Mouse (Mus musculus) c-Kit-positive CD71-negative TER-119-negative erythroid progenitor cells, embryonic 14.5 days (primary cell): ENCODE measurements around the gene Gdnf.

Experiments used
- DNase-seq: peaks from one replicate; pipeline ENCODE4 v3.0.0-alpha.2; 2013; ENCODE audit warnings: low read depth

The Gdnf gene

DNA sequence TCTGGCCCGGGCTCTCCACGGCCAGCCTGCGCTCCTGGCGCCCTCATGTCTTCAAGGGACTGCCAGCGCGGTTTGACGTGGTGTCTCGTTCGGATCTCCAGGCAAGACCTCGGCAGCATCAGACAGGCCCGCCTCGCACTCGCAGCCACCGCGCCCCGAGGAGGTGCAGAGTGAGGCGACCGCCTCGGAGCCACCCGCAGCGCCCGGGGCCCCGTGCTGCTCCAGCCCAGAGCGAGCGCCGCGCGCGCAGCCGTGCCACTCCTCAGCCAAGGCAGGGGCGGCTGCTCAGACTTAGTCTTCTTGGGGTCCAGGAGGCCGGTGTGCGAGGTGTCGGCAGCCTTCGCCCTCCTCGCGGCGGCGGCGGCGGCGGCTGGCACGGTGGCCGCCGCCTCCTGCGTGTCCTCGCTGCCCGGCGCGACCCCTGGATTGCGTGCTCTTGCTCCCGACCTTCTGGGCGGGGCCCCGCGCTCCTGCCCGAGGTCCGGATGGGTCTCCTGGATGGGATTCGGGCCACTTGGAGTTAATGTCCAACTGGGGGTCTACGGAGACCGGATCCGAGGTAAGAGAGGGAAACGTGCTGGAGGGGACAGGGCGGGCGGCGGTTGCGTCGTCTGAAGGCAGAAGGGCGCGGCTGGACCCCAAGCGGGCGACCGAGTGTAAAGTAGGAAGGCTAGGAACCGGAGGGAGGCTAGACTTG, at the start of gene Gdnf:
TSS of gene Gdnf (plus strand) at position 291 of the 697 bp plus-strand sequence.
- DNase-seq: no peak

DNA sequence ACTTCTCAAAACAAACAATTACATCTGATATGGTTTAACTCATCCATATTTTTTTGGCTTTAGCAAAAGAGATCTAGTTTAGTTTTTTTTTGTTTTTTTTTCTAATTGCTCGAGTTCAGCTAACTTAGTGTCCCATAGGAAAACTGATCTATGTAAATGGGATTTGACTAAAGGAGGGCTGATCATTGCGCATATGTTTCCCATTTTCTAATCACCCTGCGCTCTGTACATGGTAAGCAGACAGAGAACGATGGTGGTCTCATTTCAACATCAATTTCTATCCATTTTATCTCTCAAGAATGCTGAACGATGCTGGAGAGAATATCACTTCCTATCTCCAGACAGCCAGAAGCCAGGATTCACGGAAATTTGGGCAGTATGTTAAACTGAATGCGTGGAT, 43.5 kb upstream of the Gdnf start:
- DNase-seq: no peak

DNA sequence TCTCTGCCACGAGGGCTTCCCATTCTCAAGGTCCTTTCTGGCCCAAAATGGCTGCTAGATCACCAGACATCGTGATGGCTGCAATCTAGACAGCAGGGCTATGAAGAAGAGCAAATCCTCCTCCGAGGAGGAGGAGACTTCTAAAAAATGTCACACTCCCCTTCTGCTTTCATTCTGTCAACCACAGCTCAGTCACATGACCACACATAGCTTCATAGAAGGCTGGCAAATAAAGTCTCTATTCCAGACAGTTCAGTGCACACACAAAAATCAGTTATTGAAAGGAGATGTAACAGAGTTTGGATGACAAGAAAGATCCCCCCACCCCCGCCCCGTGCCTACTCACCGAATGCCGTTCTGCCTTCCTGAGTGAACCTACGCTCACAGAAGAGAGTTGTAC, 37.7 kb upstream of the Gdnf start:
- no peak for DNase-seq

DNA sequence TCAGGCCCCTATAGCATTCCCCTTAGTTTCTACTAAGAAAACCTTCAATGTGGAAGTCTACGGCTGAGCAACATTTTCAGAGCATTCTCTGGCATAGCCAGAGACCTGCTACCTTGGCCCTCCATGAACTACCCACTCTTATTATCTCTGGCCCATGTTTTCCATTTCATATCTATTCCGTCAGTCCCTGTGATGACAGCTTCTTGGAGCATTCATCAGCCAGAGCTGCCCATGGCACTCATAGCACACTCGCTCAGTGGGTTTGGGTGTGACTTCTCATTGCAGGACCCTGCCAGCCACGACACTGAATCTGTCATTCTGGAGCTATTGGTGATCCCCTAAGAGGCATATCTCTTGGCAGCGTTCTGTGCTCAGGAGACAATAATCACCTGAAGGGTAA, 29.1 kb upstream of the Gdnf start:
- no peak for DNase-seq

DNA sequence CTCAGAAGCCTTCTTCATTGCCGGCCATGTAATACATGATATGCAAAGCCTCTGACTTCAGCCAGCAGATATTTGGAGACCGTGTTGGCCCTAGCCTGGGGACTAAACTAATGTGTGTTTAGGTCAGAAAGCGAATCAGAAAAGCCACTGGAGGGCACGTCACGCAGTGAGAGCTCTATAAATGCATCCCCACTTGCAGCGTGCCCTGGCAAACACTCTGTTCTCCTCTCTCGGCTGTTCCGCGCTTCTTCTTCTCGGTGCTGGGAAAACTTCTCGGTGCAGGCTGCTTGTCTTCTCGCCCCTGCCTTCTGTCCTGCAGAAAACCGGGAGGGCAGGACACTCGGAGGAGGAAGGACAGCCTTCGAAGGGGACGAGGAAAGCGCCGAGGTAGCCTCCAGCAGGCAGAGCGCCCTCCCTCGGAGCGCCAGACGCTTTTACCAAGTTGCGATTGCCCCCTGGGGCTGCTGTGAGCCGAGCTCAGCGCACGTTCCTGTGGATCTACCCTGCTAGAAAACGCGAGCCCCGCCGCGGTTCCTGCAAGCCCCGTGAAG, 730 bp upstream of the Gdnf start:
- DNase-seq: no peak

DNA sequence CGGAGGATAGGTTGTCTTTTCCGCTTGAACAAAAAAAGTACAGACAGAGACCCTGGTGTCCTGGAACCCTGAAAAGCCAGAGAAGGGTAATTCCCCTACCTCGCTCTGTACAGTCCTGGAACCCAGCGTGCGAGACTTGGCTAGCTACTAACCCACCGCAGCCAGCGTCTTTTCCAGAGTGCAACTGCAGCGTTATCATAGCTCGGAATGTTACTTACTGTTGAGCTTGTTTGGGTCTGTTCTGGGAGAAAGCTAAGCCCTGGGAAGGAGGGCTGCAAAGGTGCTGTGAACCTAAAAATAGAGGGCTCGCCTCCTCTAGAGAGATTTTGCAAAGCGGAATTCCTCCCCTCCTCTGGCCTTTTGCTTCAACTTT, 593 bp downstream of the Gdnf start:
- DNase-seq: no peak

DNA sequence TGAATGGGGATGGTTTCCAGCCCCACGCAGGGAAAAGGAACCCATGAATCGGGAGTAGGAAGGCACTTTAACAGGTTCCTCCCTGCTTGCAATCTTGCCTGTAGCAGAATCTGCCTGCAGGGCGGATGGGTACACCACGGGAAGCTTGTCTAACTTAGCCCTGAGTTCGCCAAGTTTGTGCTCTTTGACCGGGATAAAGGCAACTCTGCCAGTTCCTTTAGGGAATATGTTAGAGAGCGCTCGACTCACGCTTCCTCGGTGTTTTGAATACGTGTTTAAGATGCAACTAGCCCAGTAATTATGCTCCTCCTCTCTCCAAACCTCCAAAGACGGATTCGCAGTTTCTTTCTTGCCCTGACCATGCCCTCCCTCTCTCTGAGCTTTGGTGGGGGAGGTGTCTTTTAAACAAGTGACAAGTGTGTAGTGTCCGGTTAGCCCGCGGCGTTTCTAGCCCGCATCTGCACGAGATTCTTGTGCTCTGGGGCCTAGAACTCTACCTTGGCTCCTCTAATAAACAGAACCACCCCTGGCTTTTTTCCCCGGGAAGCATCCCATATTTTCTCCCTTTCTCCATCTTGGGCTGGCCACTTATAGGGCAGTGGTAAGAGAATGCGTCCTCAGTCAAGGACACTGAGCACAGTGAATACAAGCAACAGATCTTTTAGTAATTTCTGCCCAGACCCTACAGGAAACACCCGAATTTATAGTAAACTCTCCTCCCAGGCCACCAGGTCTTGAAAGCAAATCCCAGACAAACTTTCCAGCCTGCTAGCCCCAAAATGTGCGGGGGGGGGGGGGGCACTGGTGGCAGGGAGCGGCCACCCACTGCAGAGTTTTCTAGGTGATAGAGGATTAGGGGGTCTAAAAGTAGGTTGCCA, 1.4 kb downstream of the Gdnf start:
- DNase-seq: no peak

DNA sequence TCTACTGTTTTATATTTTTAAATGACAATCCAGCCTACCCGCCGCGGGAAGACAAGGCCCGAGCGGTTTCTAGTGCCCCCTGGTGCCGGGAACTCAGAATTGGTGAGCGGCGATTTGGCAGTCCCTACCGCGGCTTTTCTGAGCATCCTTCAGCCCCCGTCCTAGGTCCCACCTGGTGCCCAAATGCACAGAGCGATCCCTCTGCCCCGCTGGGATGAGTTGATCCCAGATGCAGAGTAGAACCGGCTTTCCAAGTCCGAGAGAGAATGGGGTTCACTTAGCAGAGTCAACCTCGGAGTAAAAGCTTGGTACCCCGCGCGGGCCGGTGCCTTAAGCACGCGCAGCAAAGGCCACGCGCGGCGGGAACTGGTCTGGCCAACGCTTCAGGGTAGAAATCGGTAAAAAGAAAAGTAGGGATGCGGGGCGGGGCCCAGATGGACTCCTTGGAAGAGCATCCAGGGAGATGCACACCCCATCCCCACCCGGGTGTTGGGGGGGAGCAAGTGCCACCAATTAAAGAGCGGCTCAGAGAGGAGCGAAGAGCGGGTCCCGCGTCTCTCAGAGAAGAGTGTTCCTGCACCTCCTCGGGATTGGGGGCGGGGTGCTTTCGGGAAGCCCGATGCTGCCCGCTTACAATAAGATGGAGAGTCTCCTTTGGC, 2.4 kb downstream of the Gdnf start:
- DNase-seq: peak; percentile 25

DNA sequence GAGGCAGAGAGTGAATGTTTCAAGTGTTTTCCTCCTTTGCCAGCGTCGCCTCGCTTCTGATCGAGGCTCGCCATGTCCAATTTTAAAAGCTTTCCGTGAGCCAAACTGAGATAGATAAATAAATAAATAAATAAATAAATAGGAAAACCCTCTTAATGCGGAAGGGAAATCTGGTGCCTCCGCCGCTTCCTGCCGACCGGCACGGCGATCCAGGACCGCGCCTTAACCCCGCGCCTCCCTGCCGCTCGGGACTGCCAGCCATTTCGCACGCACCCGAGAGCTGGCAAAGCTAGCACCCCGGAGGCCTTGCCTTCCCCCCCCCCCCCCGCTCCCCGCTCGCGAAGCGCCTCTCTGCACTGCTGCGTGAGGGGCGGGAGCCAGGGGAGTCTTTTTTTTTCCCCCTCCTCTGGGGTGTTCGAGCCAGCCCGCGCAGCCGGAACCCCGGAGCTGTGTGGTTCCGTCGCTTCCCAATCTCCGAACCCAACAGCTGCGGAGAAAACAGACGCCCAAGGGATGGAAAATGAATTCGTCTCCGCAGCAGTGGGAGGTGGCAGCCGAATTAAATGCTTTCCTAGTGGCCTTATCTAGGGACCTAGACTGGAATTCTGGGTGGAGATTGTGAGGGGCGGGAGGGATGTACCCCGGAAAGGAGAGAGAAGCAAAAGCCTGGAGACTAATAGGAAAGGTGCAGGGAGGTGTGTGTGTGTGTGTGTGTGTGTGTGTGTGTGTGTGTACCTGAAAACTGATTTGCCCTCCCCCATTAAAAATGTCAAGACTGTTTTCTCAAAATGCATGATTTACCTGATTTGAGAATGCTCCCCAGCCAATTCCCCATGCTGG, 3.1 kb downstream of the Gdnf start:
- no peak for DNase-seq

DNA sequence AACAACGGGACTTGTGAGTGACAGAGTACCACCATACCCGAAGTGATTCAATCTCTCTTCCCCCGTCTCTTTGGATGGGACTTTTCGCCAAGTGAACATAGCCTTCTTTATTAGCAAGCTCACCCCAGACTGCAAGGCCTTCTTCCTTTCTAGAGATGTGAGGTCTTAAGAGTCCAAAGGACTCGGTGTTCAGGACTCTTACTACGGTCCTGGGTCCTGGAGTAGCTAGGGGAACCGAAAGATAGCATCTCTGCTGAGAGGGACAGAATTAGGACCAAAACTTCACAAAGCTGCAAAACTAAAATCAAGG, 3.7 kb downstream of the Gdnf start:
- DNase-seq: no peak

DNA sequence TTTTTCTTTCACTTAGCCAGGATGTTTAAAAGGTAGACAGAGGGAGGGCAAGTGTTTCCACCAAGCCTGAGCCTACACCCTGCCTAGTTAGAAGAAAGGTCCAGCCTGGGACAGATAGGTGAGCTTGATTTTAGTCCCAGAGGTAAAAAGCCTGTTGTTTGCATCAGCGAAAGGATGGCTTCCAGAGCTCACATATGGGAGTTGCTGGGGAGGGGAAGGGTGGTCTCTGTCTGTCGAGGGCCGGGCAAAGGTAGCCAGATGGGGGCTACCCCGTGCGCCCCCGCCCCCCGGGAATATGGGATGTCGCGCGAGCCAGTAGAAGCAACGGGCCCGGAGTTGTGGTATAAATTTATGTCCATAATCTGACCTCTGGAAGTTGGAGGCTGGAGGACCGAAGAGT, 4.3 kb downstream of the Gdnf start:
- no peak for DNase-seq

DNA sequence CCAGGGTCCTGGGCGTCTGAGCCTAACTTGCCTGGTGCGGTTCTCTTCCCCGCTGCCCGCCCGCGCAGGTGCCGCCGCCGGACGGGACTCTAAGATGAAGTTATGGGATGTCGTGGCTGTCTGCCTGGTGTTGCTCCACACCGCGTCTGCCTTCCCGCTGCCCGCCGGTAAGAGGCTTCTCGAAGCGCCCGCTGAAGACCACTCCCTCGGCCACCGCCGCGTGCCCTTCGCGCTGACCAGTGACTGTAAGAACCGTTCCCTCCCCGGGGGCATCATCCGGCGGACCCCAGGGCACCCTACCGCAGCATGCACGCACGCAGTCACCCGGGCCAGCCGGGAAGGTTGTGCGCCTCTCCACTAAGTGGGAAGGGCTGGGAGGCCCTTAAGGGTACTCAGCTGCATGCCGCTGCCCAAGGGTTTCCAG, 4.9 kb downstream of the Gdnf start:
- no peak for DNase-seq

DNA sequence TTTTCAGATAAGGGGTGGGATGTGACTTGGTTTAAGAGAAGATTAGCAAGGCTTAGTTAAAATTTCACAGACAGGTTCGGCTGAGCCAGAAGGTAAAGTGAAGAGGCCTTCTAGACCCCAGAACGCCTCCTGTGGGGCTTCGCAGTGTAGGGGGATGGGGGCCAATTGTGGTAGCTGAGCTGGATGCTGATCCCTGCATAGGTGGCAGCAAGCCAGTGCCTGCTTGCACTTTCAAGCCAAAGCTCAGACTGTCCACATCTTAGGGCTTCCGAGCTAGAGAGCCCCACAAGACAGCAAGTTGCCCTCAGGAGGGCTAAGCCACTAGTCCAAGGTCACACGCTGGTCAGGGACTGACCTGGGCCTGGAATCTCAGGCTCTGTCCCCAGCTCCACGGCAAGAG, 13.2 kb downstream of the Gdnf start:
- DNase-seq: no peak

DNA sequence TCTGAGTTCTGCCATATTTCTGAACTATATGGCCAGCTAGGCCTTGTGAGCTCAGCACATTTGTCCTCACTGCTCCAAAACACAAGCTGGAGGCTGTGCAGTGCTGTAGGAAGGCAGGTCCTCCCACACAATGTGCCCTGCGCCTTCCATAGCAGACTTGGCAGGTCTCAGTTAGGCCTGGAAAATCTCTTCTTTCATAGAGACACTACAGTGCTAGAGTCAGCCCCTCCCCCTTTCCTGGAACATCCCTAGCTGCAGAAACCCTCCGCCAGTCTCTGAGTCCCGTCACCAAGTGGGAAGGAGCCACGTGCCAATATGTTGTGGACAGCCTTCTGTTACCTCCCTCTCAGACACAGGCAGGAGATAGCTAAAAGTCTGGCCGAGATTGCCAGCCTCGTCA, 14.9 kb downstream of the Gdnf start:
- DNase-seq: no peak

DNA sequence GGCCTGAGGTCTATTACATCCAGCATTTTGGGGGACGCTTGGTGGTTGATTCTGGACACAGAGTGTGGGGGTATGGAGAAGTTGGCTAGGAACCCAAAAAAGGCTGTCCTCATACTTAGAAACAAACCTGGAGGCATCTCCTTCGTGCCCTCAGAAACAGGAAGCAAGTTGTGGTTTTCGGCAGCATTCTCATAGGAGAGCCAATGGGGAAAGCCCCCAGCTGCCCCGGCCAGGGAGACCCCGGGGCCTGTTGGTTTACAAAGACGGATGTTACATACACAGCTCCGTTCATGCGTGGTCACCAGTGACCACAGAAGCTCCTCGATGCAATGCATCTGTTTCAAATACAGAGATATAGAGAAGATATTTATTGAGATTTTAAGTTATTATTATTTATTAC, 24.8 kb downstream of the Gdnf start:
- DNase-seq: no peak

DNA sequence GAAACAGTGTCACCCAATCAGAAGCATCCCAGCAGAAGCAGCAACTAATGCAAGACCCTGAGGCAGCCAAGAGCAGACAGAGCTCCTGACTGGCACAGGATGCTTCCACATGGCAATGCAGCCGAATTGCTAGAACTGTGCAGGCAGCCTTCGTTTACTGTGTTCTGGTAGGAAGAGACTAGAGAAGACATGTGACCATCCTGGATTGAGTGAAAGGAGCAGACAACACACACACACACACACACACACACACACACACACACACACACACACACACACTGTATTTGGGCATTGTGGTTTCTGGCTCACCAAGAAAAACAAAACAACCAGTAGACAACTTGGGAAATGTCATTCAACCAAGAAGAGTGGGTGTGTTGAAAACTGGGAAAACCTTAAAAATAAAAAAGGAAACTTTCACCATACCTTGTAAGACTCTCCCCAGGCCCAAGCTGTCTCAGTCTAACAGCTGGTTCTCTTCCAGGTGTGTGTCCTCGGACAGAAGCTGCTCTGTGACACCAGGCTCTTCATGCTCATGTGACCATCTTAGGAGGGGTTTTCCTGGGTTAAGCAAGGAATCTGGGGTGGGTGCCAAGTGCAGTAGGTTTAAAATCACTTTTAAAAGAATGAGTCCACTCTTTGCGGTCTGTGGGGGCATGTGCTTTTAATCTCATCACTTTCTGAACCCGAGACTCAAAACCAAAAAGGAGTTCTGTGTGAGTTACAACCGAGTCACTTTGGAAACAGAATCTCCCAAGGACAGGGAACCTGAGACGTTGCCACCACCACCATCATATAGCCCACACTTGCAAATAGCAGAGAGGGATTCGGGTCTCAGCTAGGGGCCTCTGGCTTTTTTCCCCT, 27.6 kb downstream of the Gdnf start:
- DNase-seq: no peak

DNA sequence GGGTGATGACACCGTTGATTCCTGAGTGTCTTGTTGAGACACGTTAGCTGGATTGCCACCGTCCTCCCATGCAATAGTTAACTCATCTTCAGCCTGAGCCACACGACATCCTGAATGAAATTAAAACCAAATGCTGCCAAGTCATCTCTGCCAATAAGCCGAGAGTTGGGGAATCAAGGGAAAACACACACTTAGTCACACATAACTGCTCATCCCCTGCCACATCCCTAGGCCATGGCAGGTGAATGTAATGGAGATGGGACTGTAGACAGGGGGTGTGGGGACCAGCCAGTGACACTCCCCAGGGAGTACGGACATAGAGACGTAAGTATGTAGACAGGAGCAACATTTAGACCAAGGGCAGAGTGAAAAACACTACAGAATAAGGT, 28.3 kb downstream of the Gdnf start:
- no peak for DNase-seq

DNA sequence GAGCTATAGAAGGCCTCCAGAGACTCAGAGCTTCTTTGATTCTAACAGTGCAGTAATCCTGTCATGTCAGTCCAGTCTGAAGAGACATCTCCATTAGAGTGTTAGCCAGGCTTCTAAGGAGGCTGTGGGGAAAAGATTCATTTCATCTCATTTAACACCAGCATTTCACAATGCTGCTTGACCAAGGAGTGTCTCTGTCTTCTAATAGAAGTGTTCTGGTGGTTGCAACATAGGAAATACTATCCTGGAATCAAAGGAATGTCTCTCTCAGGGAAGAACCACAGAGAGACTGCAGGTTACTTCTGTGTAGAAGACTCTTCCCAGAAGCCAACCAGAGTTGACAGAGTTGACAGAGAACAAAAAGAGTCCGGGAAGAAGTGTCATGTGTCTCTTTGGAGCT, 31.0 kb downstream of the Gdnf start:
- no peak for DNase-seq

DNA sequence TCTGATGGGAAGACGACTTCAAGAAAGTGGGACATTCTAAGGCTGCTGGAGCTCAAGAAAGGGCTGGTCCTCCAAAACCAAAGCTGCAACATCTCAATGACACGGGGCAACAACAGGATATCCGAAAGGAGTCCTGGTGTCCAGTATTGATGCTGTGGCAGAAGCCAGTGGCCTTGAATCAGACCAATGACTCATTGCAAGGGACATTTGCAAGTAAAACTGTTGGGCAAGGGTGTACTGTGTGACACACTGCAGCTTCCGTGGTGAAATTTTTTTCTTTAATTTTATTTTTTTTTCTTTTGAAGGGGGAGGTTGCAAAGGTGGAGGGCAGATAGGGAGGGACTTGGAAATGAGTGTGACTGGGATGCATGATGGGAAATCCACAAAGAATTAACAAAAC, 31.8 kb downstream of the Gdnf start:
- no peak for DNase-seq

DNA sequence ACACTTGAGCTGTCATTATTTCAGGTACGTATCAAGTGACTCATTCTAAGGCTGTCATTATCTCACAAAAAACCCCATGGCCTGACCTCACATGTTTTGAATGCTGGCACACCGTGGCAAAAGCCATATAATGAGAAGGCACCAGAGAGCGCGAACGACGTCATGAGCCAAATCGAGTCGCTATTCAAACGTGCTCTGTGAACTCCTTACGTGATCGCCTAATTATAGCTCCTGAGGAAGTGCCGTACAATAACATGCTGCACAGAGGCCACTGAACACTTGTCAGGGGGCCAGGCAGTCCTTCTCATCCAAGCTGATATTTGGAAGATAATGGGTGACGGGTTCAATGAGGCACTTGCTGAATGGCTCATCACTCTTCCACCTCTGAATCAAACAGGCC, 46.8 kb downstream of the Gdnf start:
- DNase-seq: no peak

DNA sequence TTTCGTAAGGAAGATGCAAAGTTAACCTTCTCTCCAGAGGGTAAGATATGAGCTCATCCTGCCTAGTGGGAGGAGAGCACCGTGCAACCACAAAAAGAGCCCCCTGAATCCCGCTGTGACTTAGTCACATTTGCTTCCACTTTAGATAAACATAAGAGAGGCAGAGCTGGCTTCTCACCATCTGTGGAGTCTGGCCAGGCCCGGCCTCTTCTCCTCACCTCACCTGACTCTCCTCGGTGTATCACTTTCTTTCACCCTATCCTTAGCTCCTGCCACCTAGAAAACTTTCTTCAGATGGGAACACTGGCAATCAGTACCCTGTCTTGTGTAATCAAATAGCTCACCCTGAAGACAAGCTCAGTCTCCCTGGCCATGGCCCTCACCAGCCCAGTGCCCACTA, 48.2 kb downstream of the Gdnf start:
- no peak for DNase-seq
